ENCODE assay signal across 8 mouse cellular contexts in the genomic region with DNA sequence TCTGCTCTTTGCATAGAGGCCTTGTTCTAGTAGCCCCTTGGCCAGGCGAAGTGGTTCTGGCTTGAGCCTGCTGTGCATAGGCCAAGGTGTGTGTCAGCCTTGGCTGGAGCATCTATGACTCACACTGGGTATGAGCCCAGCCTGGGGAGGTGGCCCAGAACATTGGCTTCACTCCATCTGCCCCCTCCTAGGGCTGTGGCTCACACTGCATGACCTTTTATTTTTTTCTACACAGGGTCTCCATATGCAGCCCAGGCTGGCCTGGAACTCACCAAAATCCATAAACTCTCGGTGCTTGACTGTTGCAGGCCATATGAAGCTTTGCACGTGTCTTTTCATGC. TPM values are rescaled to one million over a fixed set of nuclear protein-coding genes. Genes with fewer than 3 reads are reported as not detected.
A peak's percentile ranks its signal among the peaks of the same experiment; 100 is the strongest.
DNase-seq lines count a peak whose midpoint lies in the region; ATAC-seq and TF ChIP-seq lines count a peak whose summit lies in the region.
"Had no signal": no experiment of that assay in that cellular context is flagged by ENCODE, and none has a peak within 500 bp of the region (broad histone marks: within the 10 kb centered on the region; RNA-seq: fewer than 3 reads in every experiment).

No protein-coding gene starts in this region.

- no peaks in the 10 kb centered on the region for H3K36me3 ChIP-seq in neural tube, embryonic 11.5 days (ENCODE audit: control insufficient read depth, insufficient read depth, low read length)
- peaks cover 2% of the 10 kb centered on the region; the same call in 1 of the 2 replicates for H3K36me3 ChIP-seq in heart, adult 2 months (ENCODE audit: control insufficient read depth, insufficient read depth, low read length)
- H3K36me3 ChIP-seq in kidney, embryonic 15.5 days = peaks cover 24% of the 10 kb centered on the region

- intact Hi-C loops in heart, adult 2 months (cut with DNase I) = loop anchor here (5.0 kb wide), 2 partner anchors 49 to 91 kb away; partner anchors contain the start of gene Rab3a

- TF ChIP-seq CTCF in cerebellum, adult 2 months (IDR thresholded peaks at IDR 0.05; ENCODE audit: borderline replicate concordance, insufficient read depth, low read depth, low read length) = no peak
- no peak for TF ChIP-seq CTCF in heart, adult 2 months (IDR thresholded peaks at IDR 0.05)

- no peak for ATAC-seq in neural tube, embryonic 11.5 days (ENCODE audit: insufficient read depth, low FRiP score, low TSS enrichment)
- no peak for ATAC-seq in kidney, embryonic 15.5 days (replicated peaks; ENCODE audit: low FRiP score)

- no peak overlapping the region for H3K4me3 ChIP-seq in neural tube, embryonic 11.5 days (ENCODE audit: low read depth, low read length)
- H3K4me3 ChIP-seq in cerebellum, adult 2 months (replicated peaks; ENCODE audit: insufficient read depth, low read depth, low read length) = peak overlapping the region; percentile 11
- H3K4me3 ChIP-seq in heart, adult 2 months = no peak overlapping the region
- H3K4me3 ChIP-seq in kidney, embryonic 15.5 days (replicated peaks) = no peak overlapping the region
- H3K4me3 ChIP-seq: limb, embryonic 12.5 days had no signal

- H3K9ac ChIP-seq in neural tube, embryonic 11.5 days (ENCODE audit: low read length) = no peak overlapping the region
- H3K9ac ChIP-seq in heart, adult 2 months (ENCODE audit: low read depth, low read length) = no peak overlapping the region
- H3K9ac ChIP-seq in kidney, embryonic 15.5 days = no peak overlapping the region
- H3K9ac ChIP-seq: limb, embryonic 12.5 days had no signal

- peak overlapping the region; percentile 49; the same call in 1 of the 2 replicates for H3K4me2 ChIP-seq in neural tube, embryonic 11.5 days (ENCODE audit: low read depth)
- H3K4me2 ChIP-seq in kidney, embryonic 15.5 days = no peak overlapping the region
- H3K4me2 ChIP-seq: limb, embryonic 12.5 days had no signal

- no peak; the same call in 1 of the 2 replicates for TF ChIP-seq EP300 in heart, adult 2 months (IDR thresholded peaks at IDR 0.05; ENCODE audit: insufficient read depth, low read depth, low read length)

- H3K4me1 ChIP-seq in neural tube, embryonic 11.5 days (ENCODE audit: control insufficient read depth, insufficient read depth, low read length) = peaks cover 13% of the 10 kb centered on the region
- H3K4me1 ChIP-seq in cerebellum, adult 2 months (ENCODE audit: control insufficient read depth, insufficient read depth, low read length) = peaks cover 38% of the 10 kb centered on the region
- peaks cover 13% of the 10 kb centered on the region for H3K4me1 ChIP-seq in heart, adult 2 months (ENCODE audit: control insufficient read depth, insufficient read depth, low read length)
- peaks cover 27% of the 10 kb centered on the region for H3K4me1 ChIP-seq in kidney, embryonic 15.5 days

- no peaks in the 10 kb centered on the region for H3K27me3 ChIP-seq in neural tube, embryonic 11.5 days (ENCODE audit: control insufficient read depth, insufficient read depth, low read length)
- no peaks in the 10 kb centered on the region for H3K27me3 ChIP-seq in cerebellum, adult 2 months (ENCODE audit: control insufficient read depth, insufficient read depth, low read length)
- no peaks in the 10 kb centered on the region for H3K27me3 ChIP-seq in heart, adult 2 months (ENCODE audit: control insufficient read depth, insufficient read depth, low read length)
- H3K27me3 ChIP-seq in kidney, embryonic 15.5 days = no peaks in the 10 kb centered on the region
- H3K27me3 ChIP-seq: limb, embryonic 12.5 days had no signal

- 0 out of 2 replicates have a peak, but pooled peaks have one; percentile 20 for TF ChIP-seq POLR2A in cerebellum, adult 2 months (IDR thresholded peaks at IDR 0.05; ENCODE audit: borderline replicate concordance, insufficient read depth, low read length)
- TF ChIP-seq POLR2A in heart, adult 2 months (IDR thresholded peaks at IDR 0.05; ENCODE audit: insufficient read depth, low read depth, low read length) = peak; percentile 43; the same call in 1 of the 2 replicates

- no peaks in the 10 kb centered on the region for H3K9me3 ChIP-seq in neural tube, embryonic 11.5 days (ENCODE audit: control insufficient read depth, low read length)
- no peaks in the 10 kb centered on the region for H3K9me3 ChIP-seq in kidney, embryonic 15.5 days (replicated peaks)

- DNase-seq in neural tube, embryonic 11.5 days (ENCODE audit: low spot score) = no peak
- no peak for DNase-seq in neural tube, embryonic 10.5 days (ENCODE audit: extremely low spot score, low spot score)
- DNase-seq in cerebellum, adult 2 months = peak; percentile 92 to 96
- DNase-seq in heart, adult 2 months = peak; percentile 86 to 89
- peak; percentile 79 for DNase-seq in lung, postnatal 36 days
- DNase-seq in frontal cortex, adult 2 months (ENCODE audit: extremely low spot score in 1 of 2, low spot score in 1 of 2) = no peak

- no peak overlapping the region for H3K27ac ChIP-seq in neural tube, embryonic 11.5 days (ENCODE audit: low read depth, low read length)
- peak overlapping the region; percentile 87 for H3K27ac ChIP-seq in cerebellum, adult 2 months (ENCODE audit: insufficient read depth, low read length)
- H3K27ac ChIP-seq in heart, adult 2 months = peak overlapping the region; percentile 50
- H3K27ac ChIP-seq in kidney, embryonic 15.5 days = no peak overlapping the region
- H3K27ac ChIP-seq: limb, embryonic 12.5 days had no signal

- 94% methylated on average over 3 of the region's 3 CpGs for WGBS in neural tube, embryonic 11.5 days
- WGBS in cerebellum, adult 2 months = 2% methylated on average over 3 of the region's 3 CpGs
- WGBS in heart, adult 2 months = 28% methylated on average over 3 of the region's 3 CpGs
- 81% methylated on average over 3 of the region's 3 CpGs for WGBS in kidney, embryonic 15.5 days

- H3K79me2 ChIP-seq in heart, adult 2 months (replicated peaks; ENCODE audit: control insufficient read depth, insufficient read depth, low read length) = no peaks in the 10 kb centered on the region

RNA-seq across cellular contexts. Expression of gene Iqcn, which starts 0.4 kb away (rescaled TPM):
- not detected in 2 replicates for polyA plus RNA-seq in neural tube, embryonic 11.5 days (2014; fragmentation: Nextera tagmentation; extraction: Ambion mirVana)
- polyA plus RNA-seq in cerebellum, adult 2 months (2012; rRNA removed) = 0.08 and 0.11 TPM in 2 replicates
- not detected for total RNA-seq in heart, adult 2 months (2021)
- 0.06 and 0.12 TPM in 2 replicates for polyA plus RNA-seq in heart, adult 2 months (2012; rRNA removed)
- 0.32 and 0.40 TPM in 2 replicates for polyA plus RNA-seq in frontal cortex, adult 2 months (2012; rRNA removed)
- polyA plus RNA-seq in kidney, embryonic 15.5 days (2015; fragmentation: Nextera tagmentation; extraction: Ambion mirVana) = 0.03 and 0.09 TPM in 2 replicates
- polyA plus RNA-seq: limb, embryonic 12.5 days had no signal

RNA-seq across cellular contexts. Expression of gene Jund, which starts 4.1 kb away (rescaled TPM):
- polyA plus RNA-seq in neural tube, embryonic 11.5 days (2014; fragmentation: Nextera tagmentation; extraction: Ambion mirVana) = 167 and 171 TPM in 2 replicates
- 252 and 274 TPM in 2 replicates for polyA plus RNA-seq in cerebellum, adult 2 months (2012; rRNA removed)
- total RNA-seq in heart, adult 2 months (2021) = 100 to 1,000 TPM; 123 to 127 TPM
- 66.2 and 109 TPM in 2 replicates for polyA plus RNA-seq in heart, adult 2 months (2012; rRNA removed)
- 226 and 228 TPM in 2 replicates for polyA plus RNA-seq in frontal cortex, adult 2 months (2012; rRNA removed)
- polyA plus RNA-seq in kidney, embryonic 15.5 days (2015; fragmentation: Nextera tagmentation; extraction: Ambion mirVana) = 59.9 and 68.1 TPM in 2 replicates

RNA-seq across cellular contexts. Expression of gene Gm3336, which starts 15.5 kb away (rescaled TPM):
- not detected in 2 replicates for polyA plus RNA-seq in neural tube, embryonic 11.5 days (2014; fragmentation: Nextera tagmentation; extraction: Ambion mirVana)
- 0.13 TPM in 1 of 2 replicates, not detected in the other for polyA plus RNA-seq in cerebellum, adult 2 months (2012; rRNA removed)
- not detected for total RNA-seq in heart, adult 2 months (2021)
- polyA plus RNA-seq in heart, adult 2 months (2012; rRNA removed) = not detected in 2 replicates
- 0.12 TPM in 1 of 2 replicates, not detected in the other for polyA plus RNA-seq in frontal cortex, adult 2 months (2012; rRNA removed)
- 0.55 and 0.83 TPM in 2 replicates for polyA plus RNA-seq in kidney, embryonic 15.5 days (2015; fragmentation: Nextera tagmentation; extraction: Ambion mirVana)
- polyA plus RNA-seq: limb, embryonic 12.5 days had no signal

RNA-seq across cellular contexts. Expression of gene Pde4c, which starts 20.7 kb away (rescaled TPM):
- polyA plus RNA-seq in neural tube, embryonic 11.5 days (2014; fragmentation: Nextera tagmentation; extraction: Ambion mirVana) = 0.42 TPM in 1 of 2 replicates, not detected in the other
- 2.5 and 3.0 TPM in 2 replicates for polyA plus RNA-seq in cerebellum, adult 2 months (2012; rRNA removed)
- 1 to 10 TPM; 2.3 to 2.7 TPM for total RNA-seq in heart, adult 2 months (2021)
- polyA plus RNA-seq in heart, adult 2 months (2012; rRNA removed) = 10.8 and 11.0 TPM in 2 replicates
- 4.6 and 5.1 TPM in 2 replicates for polyA plus RNA-seq in frontal cortex, adult 2 months (2012; rRNA removed)
- 7.6 and 9.4 TPM in 2 replicates for polyA plus RNA-seq in kidney, embryonic 15.5 days (2015; fragmentation: Nextera tagmentation; extraction: Ambion mirVana)

RNA-seq across cellular contexts. Expression of gene Lsm4, which starts 29.8 kb away (rescaled TPM):
- 298 and 301 TPM in 2 replicates for polyA plus RNA-seq in neural tube, embryonic 11.5 days (2014; fragmentation: Nextera tagmentation; extraction: Ambion mirVana)
- polyA plus RNA-seq in cerebellum, adult 2 months (2012; rRNA removed) = 113 and 117 TPM in 2 replicates
- 10 to 100 TPM; 56.9 to 64.2 TPM for total RNA-seq in heart, adult 2 months (2021)
- 54.1 and 68.3 TPM in 2 replicates for polyA plus RNA-seq in heart, adult 2 months (2012; rRNA removed)
- polyA plus RNA-seq in frontal cortex, adult 2 months (2012; rRNA removed) = 113 and 128 TPM in 2 replicates
- 291 and 295 TPM in 2 replicates for polyA plus RNA-seq in kidney, embryonic 15.5 days (2015; fragmentation: Nextera tagmentation; extraction: Ambion mirVana)

Comparison
In these comparisons a context has a peak if more than half of its experiments do, and no peak if none do; other contexts are left out.
1. DNase-seq: peak in cerebellum, adult 2 months (2 of 2), heart, adult 2 months (2 of 2) and lung, postnatal 36 days (single experiment); none in neural tube, embryonic 11.5 days (single experiment), neural tube, embryonic 10.5 days (single experiment) and frontal cortex, adult 2 months (0 of 2).
2. H3K27ac ChIP-seq: peak in cerebellum, adult 2 months (single experiment) and heart, adult 2 months (single experiment); none in neural tube, embryonic 11.5 days (single experiment) and kidney, embryonic 15.5 days (single experiment).